ENCODE assay signal across 22 mouse cellular contexts in the genomic region with DNA sequence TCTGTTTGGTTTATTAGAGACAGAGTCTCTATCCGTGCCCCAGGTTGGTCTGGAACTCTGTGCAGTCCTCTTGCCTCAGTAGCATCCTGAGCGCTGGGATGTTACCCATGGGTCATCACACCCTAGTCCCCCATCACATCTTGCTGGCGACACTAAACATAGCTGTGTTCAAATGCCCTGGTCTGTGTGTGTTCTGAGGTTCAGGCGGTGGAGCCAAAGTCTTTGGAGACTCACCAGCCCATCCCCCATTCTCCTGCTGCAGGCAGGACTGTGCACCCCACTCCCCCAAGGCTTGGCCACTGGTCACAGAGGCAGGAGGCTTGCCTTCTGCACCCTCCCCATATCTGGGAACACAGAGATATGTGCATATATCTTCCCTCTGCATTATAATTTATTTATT. TPM values are rescaled to one million over a fixed set of nuclear protein-coding genes. Genes with fewer than 3 reads are reported as not detected.
DNase-seq lines count a peak whose midpoint lies in the region; ATAC-seq and TF ChIP-seq lines count a peak whose summit lies in the region.
"Had no signal": no experiment of that assay in that cellular context is flagged by ENCODE, and none has a peak within 500 bp of the region (broad histone marks: within the 10 kb centered on the region; RNA-seq: fewer than 3 reads in every experiment).

No protein-coding gene starts in this region.

- no peaks in the 10 kb centered on the region for H3K9me3 ChIP-seq in hindbrain, embryonic 13.5 days
- H3K9me3 ChIP-seq in hindbrain, embryonic 10.5 days, result no peaks in the 10 kb centered on the region
- no peaks in the 10 kb centered on the region for H3K9me3 ChIP-seq in forebrain, embryonic 16.5 days (ENCODE audit: control insufficient read depth, low read length)
- no peaks in the 10 kb centered on the region for H3K9me3 ChIP-seq in hindbrain, postnatal 0 days (ENCODE audit: low read length)
- H3K9me3 ChIP-seq: embryonic facial prominence, embryonic 15.5 days; limb, embryonic 15.5 days; lung, embryonic 15.5 days had no signal

- no peak for TF ChIP-seq CTCF in gastrocnemius, adult 2 months (IDR thresholded peaks at IDR 0.05)
- no peak for TF ChIP-seq CTCF in hindbrain, postnatal 0 days (IDR thresholded peaks at IDR 0.05; ENCODE audit: low read depth)

- 71% methylated on average over 4 of the region's 4 CpGs for WGBS in hindbrain, embryonic 13.5 days
- WGBS in hindbrain, embryonic 10.5 days, result 76% methylated on average over 4 of the region's 4 CpGs
- 66% methylated on average over 4 of the region's 4 CpGs for WGBS in forebrain, embryonic 16.5 days
- WGBS in hindbrain, postnatal 0 days, result 67% methylated on average over 4 of the region's 4 CpGs

- peaks cover 47% of the 10 kb centered on the region for H3K36me3 ChIP-seq in hindbrain, embryonic 13.5 days
- 0 out of 2 replicates have a peak, but pooled peaks cover 11% of the 10 kb centered on the region for H3K36me3 ChIP-seq in hindbrain, embryonic 10.5 days
- peaks cover 17% of the 10 kb centered on the region for H3K36me3 ChIP-seq in forebrain, embryonic 16.5 days (ENCODE audit: control insufficient read depth, insufficient read depth)
- H3K36me3 ChIP-seq in hindbrain, postnatal 0 days (ENCODE audit: insufficient read depth, low read length), result peaks cover 3% of the 10 kb centered on the region; the same call in 1 of the 2 replicates
- H3K36me3 ChIP-seq: embryonic facial prominence, embryonic 15.5 days; limb, embryonic 15.5 days; lung, embryonic 15.5 days had no signal

- no peak overlapping the region for H3K4me3 ChIP-seq in gastrocnemius, adult 2 months
- no peak overlapping the region for H3K4me3 ChIP-seq in hindbrain, embryonic 13.5 days
- H3K4me3 ChIP-seq in hindbrain, embryonic 10.5 days, result no peak overlapping the region
- no peak overlapping the region for H3K4me3 ChIP-seq in forebrain, embryonic 16.5 days (replicated peaks; ENCODE audit: low read length)
- H3K4me3 ChIP-seq in hindbrain, postnatal 0 days (ENCODE audit: low read length), result no peak overlapping the region
- H3K4me3 ChIP-seq: embryonic facial prominence, embryonic 15.5 days; limb, embryonic 15.5 days; lung, embryonic 15.5 days; myocyte had no signal

- 0 out of 2 replicates have a peak, but pooled peaks have one; percentile 21 for ATAC-seq in hindbrain, embryonic 13.5 days (ENCODE audit: low FRiP score)
- ATAC-seq in forebrain, embryonic 16.5 days, result peak; percentile 22; the same call in 1 of the 2 replicates
- ATAC-seq in hindbrain, postnatal 0 days, result no peak
- ATAC-seq: Patski had no signal

- H3K27me3 ChIP-seq in hindbrain, embryonic 13.5 days, result peaks cover 11% of the 10 kb centered on the region
- peaks cover 18% of the 10 kb centered on the region for H3K27me3 ChIP-seq in hindbrain, embryonic 10.5 days (ENCODE audit: insufficient read depth, poor library complexity, severe bottlenecking)
- no peaks in the 10 kb centered on the region for H3K27me3 ChIP-seq in forebrain, embryonic 16.5 days (replicated peaks; ENCODE audit: control insufficient read depth, insufficient read depth, low read length)
- H3K27me3 ChIP-seq in hindbrain, postnatal 0 days (ENCODE audit: insufficient read depth, low read length), result no peaks in the 10 kb centered on the region
- H3K27me3 ChIP-seq: Patski had no signal

- no peak overlapping the region for H3K4me2 ChIP-seq in hindbrain, embryonic 13.5 days
- no peak overlapping the region for H3K4me2 ChIP-seq in forebrain, embryonic 16.5 days (ENCODE audit: low read length)
- no peak overlapping the region for H3K4me2 ChIP-seq in hindbrain, postnatal 0 days (ENCODE audit: low read depth, low read length)
- H3K4me2 ChIP-seq: embryonic facial prominence, embryonic 15.5 days; limb, embryonic 15.5 days; lung, embryonic 15.5 days had no signal

- H3K9ac ChIP-seq in hindbrain, embryonic 13.5 days, result no peak overlapping the region
- H3K9ac ChIP-seq in forebrain, embryonic 16.5 days (replicated peaks; ENCODE audit: low read depth, low read length), result no peak overlapping the region
- H3K9ac ChIP-seq in hindbrain, postnatal 0 days (replicated peaks; ENCODE audit: low read length), result no peak overlapping the region
- H3K9ac ChIP-seq: embryonic facial prominence, embryonic 15.5 days; limb, embryonic 15.5 days; lung, embryonic 15.5 days had no signal

- peak; percentile 50 for DNase-seq in gastrocnemius, adult 2 months
- no peak for DNase-seq in gastrocnemius, postnatal 25 days
- no peak for DNase-seq in hindbrain, embryonic 10.5 days (ENCODE audit: low spot score)
- no peak for DNase-seq in hindbrain, postnatal 0 days (ENCODE audit: low spot score)
- no peak for DNase-seq in right cerebral cortex, postnatal 25 days
- no peak for DNase-seq in urinary bladder, postnatal 14 days (ENCODE audit: low spot score)
- DNase-seq: adrenal gland, postnatal 36 days; B cell, adult 2 months; cerebellum, adult 9-10 months; layer of hippocampus, adult 9-11 months; right cerebral cortex, postnatal 14 days had no signal

- H3K4me1 ChIP-seq in hindbrain, embryonic 13.5 days (replicated peaks), result no peaks in the 10 kb centered on the region
- 0 out of 2 replicates have a peak, but pooled peaks cover 11% of the 10 kb centered on the region for H3K4me1 ChIP-seq in hindbrain, embryonic 10.5 days (replicated peaks)
- H3K4me1 ChIP-seq in forebrain, embryonic 16.5 days (replicated peaks; ENCODE audit: control insufficient read depth, insufficient read depth, low read length), result no peaks in the 10 kb centered on the region
- H3K4me1 ChIP-seq in hindbrain, postnatal 0 days (ENCODE audit: insufficient read depth, low read length), result no peaks in the 10 kb centered on the region
- H3K4me1 ChIP-seq: embryonic facial prominence, embryonic 15.5 days; lung, embryonic 15.5 days had no signal

- peak overlapping the region; percentile 99 for H3K27ac ChIP-seq in gastrocnemius, adult 2 months
- H3K27ac ChIP-seq in hindbrain, embryonic 13.5 days, result 0 out of 2 replicates have a peak overlapping the region, but pooled peaks have one; percentile 30
- no peak overlapping the region for H3K27ac ChIP-seq in hindbrain, embryonic 10.5 days
- H3K27ac ChIP-seq in forebrain, embryonic 16.5 days (ENCODE audit: low read length), result 0 out of 2 replicates have a peak overlapping the region, but pooled peaks have one; percentile 26
- peak overlapping the region; percentile 43; the same call in 1 of the 2 replicates for H3K27ac ChIP-seq in hindbrain, postnatal 0 days
- H3K27ac ChIP-seq: embryonic facial prominence, embryonic 15.5 days; limb, embryonic 15.5 days; lung, embryonic 15.5 days had no signal

- intact Hi-C loops in gastrocnemius, adult 2 months (cut with DNase I), result no loop called here

RNA-seq across cellular contexts. Expression of gene Nmrk2, which starts 2.3 kb away (rescaled TPM):
- 10 to 100 TPM; 59.7 to 72.8 TPM for total RNA-seq in gastrocnemius, adult 2 months (2021)
- total RNA-seq in gastrocnemius, postnatal 25 days (2021), result 10 to 100 TPM; 41.1 to 57.7 TPM
- 0.09 and 0.10 TPM in 2 replicates for polyA plus RNA-seq in hindbrain, embryonic 13.5 days (2015; fragmentation: Nextera tagmentation; extraction: Ambion mirVana)
- polyA plus RNA-seq in hindbrain, embryonic 10.5 days (2016; fragmentation: Nextera tagmentation; extraction: Ambion mirVana), result not detected in 2 replicates
- polyA plus RNA-seq in forebrain, embryonic 16.5 days (2015; fragmentation: Nextera tagmentation; extraction: Ambion mirVana), result 0.11 TPM in 1 of 2 replicates, not detected in the other
- 0.31 and 0.58 TPM in 2 replicates for total RNA-seq in hindbrain, postnatal 0 days (2014; rRNA removed)
- polyA plus RNA-seq in hindbrain, postnatal 0 days (2015; fragmentation: Nextera tagmentation; extraction: Ambion mirVana), result 0.15 and 0.25 TPM in 2 replicates
- total RNA-seq: adrenal gland, postnatal 36 days had no signal
- polyA plus RNA-seq: kidney, embryonic 16.5 days; testis, adult 2 months had no signal

RNA-seq across cellular contexts. Expression of gene 4930442H23Rik, which starts 20.5 kb away (rescaled TPM):
- not detected for total RNA-seq in gastrocnemius, adult 2 months (2021)
- total RNA-seq in gastrocnemius, postnatal 25 days (2021), result not detected
- polyA plus RNA-seq in hindbrain, embryonic 13.5 days (2015; fragmentation: Nextera tagmentation; extraction: Ambion mirVana), result 0.13 and 0.26 TPM in 2 replicates
- polyA plus RNA-seq in hindbrain, embryonic 10.5 days (2016; fragmentation: Nextera tagmentation; extraction: Ambion mirVana), result not detected in 2 replicates
- not detected in 2 replicates for polyA plus RNA-seq in forebrain, embryonic 16.5 days (2015; fragmentation: Nextera tagmentation; extraction: Ambion mirVana)
- not detected in 2 replicates for total RNA-seq in hindbrain, postnatal 0 days (2014; rRNA removed)
- polyA plus RNA-seq in hindbrain, postnatal 0 days (2015; fragmentation: Nextera tagmentation; extraction: Ambion mirVana), result 0.26 TPM in 1 of 2 replicates, not detected in the other
- total RNA-seq: adrenal gland, postnatal 36 days; gastrocnemius, postnatal 4 days had no signal
- polyA plus RNA-seq: frontal cortex, adult 2 months; kidney, embryonic 16.5 days; limb, embryonic 15.5 days had no signal

RNA-seq across cellular contexts. Expression of gene Dapk3, which starts 21.3 kb away (rescaled TPM):
- total RNA-seq in gastrocnemius, adult 2 months (2021), result 10 to 100 TPM; 22.1 to 24.9 TPM
- total RNA-seq in gastrocnemius, postnatal 25 days (2021), result 10 to 100 TPM; 22.3 to 22.4 TPM
- 59.1 and 61.7 TPM in 2 replicates for polyA plus RNA-seq in hindbrain, embryonic 13.5 days (2015; fragmentation: Nextera tagmentation; extraction: Ambion mirVana)
- 58.3 and 75.6 TPM in 2 replicates for polyA plus RNA-seq in hindbrain, embryonic 10.5 days (2016; fragmentation: Nextera tagmentation; extraction: Ambion mirVana)
- polyA plus RNA-seq in forebrain, embryonic 16.5 days (2015; fragmentation: Nextera tagmentation; extraction: Ambion mirVana), result 55.1 and 56.9 TPM in 2 replicates
- 69.7 and 80.9 TPM in 2 replicates for total RNA-seq in hindbrain, postnatal 0 days (2014; rRNA removed)
- polyA plus RNA-seq in hindbrain, postnatal 0 days (2015; fragmentation: Nextera tagmentation; extraction: Ambion mirVana), result 52.3 and 56.1 TPM in 2 replicates

RNA-seq across cellular contexts. Expression of gene Atcay, which starts 26.5 kb away (rescaled TPM):
- total RNA-seq in gastrocnemius, adult 2 months (2021), result not detected
- total RNA-seq in gastrocnemius, postnatal 25 days (2021), result not detected
- polyA plus RNA-seq in hindbrain, embryonic 13.5 days (2015; fragmentation: Nextera tagmentation; extraction: Ambion mirVana), result 68.1 TPM in 2 replicates
- polyA plus RNA-seq in hindbrain, embryonic 10.5 days (2016; fragmentation: Nextera tagmentation; extraction: Ambion mirVana), result 7.6 and 25.9 TPM in 2 replicates
- polyA plus RNA-seq in forebrain, embryonic 16.5 days (2015; fragmentation: Nextera tagmentation; extraction: Ambion mirVana), result 81.4 and 94.9 TPM in 2 replicates
- total RNA-seq in hindbrain, postnatal 0 days (2014; rRNA removed), result 169 and 197 TPM in 2 replicates
- polyA plus RNA-seq in hindbrain, postnatal 0 days (2015; fragmentation: Nextera tagmentation; extraction: Ambion mirVana), result 66.7 and 70.2 TPM in 2 replicates

RNA-seq across cellular contexts. Expression of gene Eef2, which starts 27.7 kb away (rescaled TPM):
- total RNA-seq in gastrocnemius, adult 2 months (2021), result 1,000 to 10,000 TPM; 1,128 to 1,335 TPM
- 100 to 1,000 TPM; 838 to 862 TPM for total RNA-seq in gastrocnemius, postnatal 25 days (2021)
- polyA plus RNA-seq in hindbrain, embryonic 13.5 days (2015; fragmentation: Nextera tagmentation; extraction: Ambion mirVana), result 561 and 576 TPM in 2 replicates
- polyA plus RNA-seq in hindbrain, embryonic 10.5 days (2016; fragmentation: Nextera tagmentation; extraction: Ambion mirVana), result 495 and 570 TPM in 2 replicates
- polyA plus RNA-seq in forebrain, embryonic 16.5 days (2015; fragmentation: Nextera tagmentation; extraction: Ambion mirVana), result 652 and 674 TPM in 2 replicates
- 2,095 and 2,196 TPM in 2 replicates for total RNA-seq in hindbrain, postnatal 0 days (2014; rRNA removed)
- 422 and 434 TPM in 2 replicates for polyA plus RNA-seq in hindbrain, postnatal 0 days (2015; fragmentation: Nextera tagmentation; extraction: Ambion mirVana)
